Mouse (Mus musculus) stomach, postnatal 0 days (tissue): ENCODE measurements at regions not wholly inside any gene's neighbourhood (a gene's known extent, or its start where the extent isn't known, plus 50 kb on each side); places are given as distances from the start of the nearest gene placed in this dataset.

Experiments used
- ATAC-seq: fragments of 200-750 bp; cut with Nextera tagmentation; 2 replicates; pipeline ENCODE4 v1.8.0; 2017; ENCODE audit not compliant: low FRiP score, low TSS enrichment
- DNase-seq: peaks from one replicate; pipeline ENCODE4 v3.0.0-alpha.2; 2016; ENCODE audit warnings: low spot score
- H3K27ac ChIP-seq: fragments of 300-500 bp; sonication (generic); replicated peaks from 2 replicates; pipeline ENCODE4 v1.5.1; 2014; ENCODE audit warnings: mild to moderate bottlenecking, control low read depth
- H3K27me3 ChIP-seq: fragments of 300-500 bp; sonication (generic); 2 replicates; pipeline ENCODE4 v1.6.1; 2014; ENCODE audit warnings: low read length; ENCODE audit not compliant: control insufficient read depth, insufficient read depth
- H3K36me3 ChIP-seq: fragments of 300-500 bp; sonication (generic); 2 replicates; pipeline ENCODE4 v1.6.1; 2014; ENCODE audit warnings: low read length, mixed read lengths; ENCODE audit not compliant: control insufficient read depth, insufficient read depth
- H3K4me1 ChIP-seq: fragments of 300-500 bp; sonication (generic); replicated peaks from 2 replicates; pipeline ENCODE4 v1.6.1; 2014; ENCODE audit warnings: antibody characterized with exemption; ENCODE audit not compliant: control insufficient read depth, insufficient read depth
- H3K4me2 ChIP-seq: fragments of 300-500 bp; sonication (generic); replicated peaks from 2 replicates; pipeline ENCODE4 v1.6.1; 2014; ENCODE audit warnings: low read depth, mild to moderate bottlenecking, control low read depth, moderate library complexity
- H3K4me3 ChIP-seq: fragments of 300-500 bp; sonication (generic); 2 replicates; pipeline ENCODE4 v1.5.1; 2014; ENCODE audit warnings: low read depth, low read length, control low read depth
- H3K9ac ChIP-seq: fragments of 300-500 bp; sonication (generic); 2 replicates; pipeline ENCODE4 v1.6.1; 2014; ENCODE audit warnings: mild to moderate bottlenecking, low read length, control low read depth, mixed read lengths
- H3K9me3 ChIP-seq: fragments of 300-500 bp; sonication (generic); 2 replicates; pipeline ENCODE4 v1.6.1; 2016; ENCODE audit warnings: low read length; ENCODE audit not compliant: control insufficient read depth
- CTCF ChIP-seq: IDR thresholded peaks from 2 replicates; pipeline ENCODE4 v1.5.1; 2016; ENCODE audit warnings: antibody characterized with exemption, low read depth, mild to moderate bottlenecking, moderate library complexity
- EP300 ChIP-seq: optimal IDR thresholded peaks from 2 replicates; pipeline ENCODE3; 2016; ENCODE audit warnings: antibody characterized with exemption
- WGBS: fragments of 180-500 bp; shearing (Covaris S2); extraction: QIAGEN DNeasy Blood & Tissue Kit; methylation state at CpG from one replicate; pipeline ENCODE4 v1.1.7; 2014; 5-methylcytosine and 5-hydroxymethylcytosine counted together

DNA sequence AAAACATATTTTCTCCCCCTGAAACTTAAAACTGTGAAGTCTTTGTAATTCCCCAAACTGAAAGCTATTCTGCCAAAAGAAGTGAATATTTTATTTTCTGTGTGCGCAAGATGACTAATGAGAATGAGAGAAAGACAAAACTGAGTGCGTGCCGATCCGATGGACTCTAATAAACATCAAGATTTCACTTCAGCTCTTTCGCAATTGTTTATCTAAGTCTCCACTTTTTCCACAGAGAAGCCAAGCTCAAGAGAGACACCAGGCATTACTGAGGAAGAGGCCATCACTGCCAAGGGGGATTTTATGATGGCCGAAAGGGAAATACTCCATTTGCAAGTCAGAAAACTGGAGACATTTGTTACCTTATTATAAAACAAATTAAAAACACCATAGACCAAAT, 55.0 kb upstream of the Uqcrfs1 start:
- ATAC-seq: no peak
- no peaks in the 10 kb centered on the region for H3K9me3 ChIP-seq
- no peak overlapping the region for H3K4me3 ChIP-seq
- no peaks in the 10 kb centered on the region for H3K4me1 ChIP-seq
- no peaks in the 10 kb centered on the region for H3K36me3 ChIP-seq
- no peak overlapping the region for H3K27ac ChIP-seq
- WGBS: 44% methylated on average over 6 of the region's 6 CpGs
- H3K9ac ChIP-seq: no peak overlapping the region
- no peak for DNase-seq
- no peak overlapping the region for H3K4me2 ChIP-seq
- TF ChIP-seq CTCF (no peak), EP300 (no peak)
- no peaks in the 10 kb centered on the region for H3K27me3 ChIP-seq

GRCm38 (mm10) chr13:30600625-30601407, 55.7 kb upstream of the Uqcrfs1 start:
- TF ChIP-seq CTCF (no peak), EP300 (no peak)
- Histone ChIP-seq H3K4me3 (no peak overlapping the region), H3K9ac (no peak overlapping the region), H3K4me1 (no peaks in the 10 kb centered on the region), H3K4me2 (no peak overlapping the region), H3K27me3 (no peaks in the 10 kb centered on the region), H3K9me3 (no peaks in the 10 kb centered on the region), H3K27ac (no peak overlapping the region), H3K36me3 (no peaks in the 10 kb centered on the region)
- no peak for DNase-seq
- ATAC-seq: no peak
- 69% methylated on average over 4 of the region's 4 CpGs for WGBS

GRCm38 (mm10) chr13:30603936-30604335, 55.9 kb upstream of the Dusp22 start:
- Histone ChIP-seq H3K4me1 (no peaks in the 10 kb centered on the region), H3K4me2 (no peak overlapping the region), H3K4me3 (no peak overlapping the region), H3K27me3 (no peaks in the 10 kb centered on the region), H3K27ac (no peak overlapping the region), H3K9ac (no peak overlapping the region), H3K9me3 (no peaks in the 10 kb centered on the region), H3K36me3 (no peaks in the 10 kb centered on the region)
- ATAC-seq (no peak), DNase-seq (no peak)
- WGBS: 66% methylated on average over 9 of the region's 9 CpGs
- no peak for TF ChIP-seq EP300
- TF ChIP-seq CTCF: peak; percentile 47

- ATAC-seq (no peak), DNase-seq (no peak)
- Histone ChIP-seq H3K9me3 (no peaks in the 10 kb centered on the region), H3K9ac (no peak overlapping the region), H3K4me3 (no peak overlapping the region), H3K27me3 (no peaks in the 10 kb centered on the region), H3K4me2 (no peak overlapping the region), H3K4me1 (no peaks in the 10 kb centered on the region), H3K36me3 (no peaks in the 10 kb centered on the region), H3K27ac (no peak overlapping the region)
- TF ChIP-seq EP300 (no peak), CTCF (no peak)
- WGBS: 71% methylated on average over 2 of the region's 2 CpGs
Observed at GRCm38 (mm10) chr13:30607343-30607742, 52.5 kb upstream of the Dusp22 start.

DNA sequence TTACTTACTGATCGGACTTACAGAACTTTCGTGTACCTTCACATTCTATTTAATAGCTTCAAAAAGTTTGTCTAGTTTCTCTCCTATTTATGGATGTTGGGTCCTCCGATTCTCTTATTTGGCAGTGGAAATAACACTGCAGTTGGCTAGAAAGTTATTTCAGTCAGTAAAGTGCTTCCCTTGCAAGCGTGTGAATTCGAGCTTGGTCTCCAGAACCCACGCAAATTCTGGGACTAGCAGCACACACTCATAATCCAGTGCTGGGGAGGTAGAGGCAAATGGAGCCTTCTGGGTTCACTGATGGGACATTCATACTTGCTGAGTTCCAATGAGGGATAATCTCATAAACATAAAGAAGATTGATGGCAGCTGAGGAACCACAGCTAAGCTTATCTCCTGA, 51.9 kb upstream of the Dusp22 start:
- TF ChIP-seq CTCF (no peak), EP300 (no peak)
- Histone ChIP-seq H3K4me2 (no peak overlapping the region), H3K4me3 (no peak overlapping the region), H3K27me3 (no peaks in the 10 kb centered on the region), H3K27ac (no peak overlapping the region), H3K9me3 (no peaks in the 10 kb centered on the region), H3K36me3 (no peaks in the 10 kb centered on the region), H3K9ac (no peak overlapping the region), H3K4me1 (no peaks in the 10 kb centered on the region)
- DNase-seq (no peak), ATAC-seq (no peak)
- WGBS: 71% methylated on average over 6 of the region's 6 CpGs

DNA sequence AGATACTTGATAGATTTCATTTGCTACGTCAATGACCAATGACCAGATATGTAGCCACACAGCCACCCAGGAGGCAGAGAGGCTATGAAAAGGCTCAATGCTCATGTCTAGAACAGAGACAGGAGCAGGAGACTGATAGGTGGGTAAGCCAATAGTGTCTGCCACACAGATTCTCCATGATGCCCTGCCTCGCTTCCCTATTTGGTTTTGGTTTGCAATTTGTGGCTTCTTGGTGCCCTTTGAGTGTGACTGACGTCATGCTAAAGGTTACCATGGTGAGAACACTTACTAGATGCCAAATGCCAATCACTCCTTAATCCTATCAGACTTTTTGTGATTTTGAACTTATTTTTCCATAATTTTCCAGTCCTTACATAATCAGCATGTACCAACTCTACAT, 50.0 kb upstream of the Dusp22 start:
- DNase-seq: no peak

More for the DNA sequence above, 50.0 kb upstream of the Dusp22 start:
- Histone ChIP-seq H3K27me3 (no peaks in the 10 kb centered on the region), H3K4me2 (no peak overlapping the region), H3K4me1 (no peaks in the 10 kb centered on the region), H3K36me3 (no peaks in the 10 kb centered on the region), H3K9me3 (no peaks in the 10 kb centered on the region), H3K27ac (no peak overlapping the region), H3K9ac (no peak overlapping the region), H3K4me3 (no peak overlapping the region)
- TF ChIP-seq CTCF (no peak), EP300 (no peak)
- ATAC-seq: no peak
- WGBS: 81% methylated on average over 3 of the region's 3 CpGs
